ENCODE assay signal across 9 mouse cellular contexts in genomic region chr3:83769036-83769410, GRCm38 (mm10). TPM values are rescaled to one million over a fixed set of nuclear protein-coding genes. Genes with fewer than 3 reads are reported as not detected.
A peak's percentile ranks its signal among the peaks of the same experiment; 100 is the strongest.
DNase-seq lines count a peak whose midpoint lies in the region; ATAC-seq and TF ChIP-seq lines count a peak whose summit lies in the region.
"Had no signal": no experiment of that assay in that cellular context is flagged by ENCODE, and none has a peak within 500 bp of the region (broad histone marks: within the 10 kb centered on the region; RNA-seq: fewer than 3 reads in every experiment).

No protein-coding gene starts in this region.

- H3K27ac ChIP-seq in lung, embryonic 14.5 days (ENCODE audit: low read depth) = no peak overlapping the region
- H3K27ac ChIP-seq in forebrain, embryonic 15.5 days (replicated peaks) = no peak overlapping the region
- H3K27ac ChIP-seq in limb, embryonic 14.5 days (replicated peaks; ENCODE audit: low read depth, low read length) = no peak overlapping the region
- H3K27ac ChIP-seq in stomach, postnatal 0 days (replicated peaks) = no peak overlapping the region

- peaks cover 5% of the 10 kb centered on the region for H3K4me1 ChIP-seq in lung, embryonic 14.5 days (ENCODE audit: insufficient read depth)
- H3K4me1 ChIP-seq in forebrain, embryonic 15.5 days = peaks cover 29% of the 10 kb centered on the region
- H3K4me1 ChIP-seq in limb, embryonic 14.5 days (ENCODE audit: control insufficient read depth, insufficient read depth, low read length) = peaks cover 31% of the 10 kb centered on the region
- peaks cover 9% of the 10 kb centered on the region for H3K4me1 ChIP-seq in stomach, postnatal 0 days (replicated peaks; ENCODE audit: control insufficient read depth, insufficient read depth)

- WGBS in lung, embryonic 14.5 days = 24% methylated on average over 10 of the region's 10 CpGs
- 7% methylated on average over 10 of the region's 10 CpGs for WGBS in forebrain, embryonic 15.5 days
- 26% methylated on average over 10 of the region's 10 CpGs for WGBS in limb, embryonic 14.5 days
- 35% methylated on average over 10 of the region's 10 CpGs for WGBS in stomach, postnatal 0 days

- H3K9ac ChIP-seq in lung, embryonic 14.5 days = no peak overlapping the region
- H3K9ac ChIP-seq in forebrain, embryonic 15.5 days (replicated peaks) = no peak overlapping the region
- H3K9ac ChIP-seq in limb, embryonic 14.5 days (ENCODE audit: low read depth, low read length, severe bottlenecking) = peak overlapping the region; percentile 86
- no peak overlapping the region for H3K9ac ChIP-seq in stomach, postnatal 0 days (ENCODE audit: low read length)

- TF ChIP-seq EP300 in stomach, postnatal 0 days (optimal IDR thresholded peaks at IDR 0.05) = no peak

- peaks cover 19% of the 10 kb centered on the region for H3K27me3 ChIP-seq in lung, embryonic 14.5 days (ENCODE audit: insufficient read depth, low read length)
- no peaks in the 10 kb centered on the region for H3K27me3 ChIP-seq in forebrain, embryonic 15.5 days
- H3K27me3 ChIP-seq in limb, embryonic 14.5 days (ENCODE audit: control insufficient read depth, insufficient read depth, low read length) = no peaks in the 10 kb centered on the region
- no peaks in the 10 kb centered on the region for H3K27me3 ChIP-seq in stomach, postnatal 0 days (ENCODE audit: control insufficient read depth, insufficient read depth, low read length)

- H3K36me3 ChIP-seq in lung, embryonic 14.5 days (ENCODE audit: insufficient read depth) = peaks cover 2% of the 10 kb centered on the region; the same call in 1 of the 2 replicates
- H3K36me3 ChIP-seq in forebrain, embryonic 15.5 days = no peaks in the 10 kb centered on the region
- peaks cover 37% of the 10 kb centered on the region for H3K36me3 ChIP-seq in limb, embryonic 14.5 days (ENCODE audit: control insufficient read depth, insufficient read depth, low read length)
- peaks cover 7% of the 10 kb centered on the region; the same call in 1 of the 2 replicates for H3K36me3 ChIP-seq in stomach, postnatal 0 days (ENCODE audit: control insufficient read depth, insufficient read depth, low read length)

- TF ChIP-seq CTCF in lung, embryonic 14.5 days (IDR thresholded peaks at IDR 0.05; ENCODE audit: low read depth) = peak; percentile 30; the same call in 1 of the 2 replicates
- peak; percentile 47 for TF ChIP-seq CTCF in stomach, postnatal 0 days (IDR thresholded peaks at IDR 0.05; ENCODE audit: low read depth)

- no peaks in the 10 kb centered on the region for H3K9me3 ChIP-seq in lung, embryonic 14.5 days (ENCODE audit: low read depth, low read length)
- H3K9me3 ChIP-seq in forebrain, embryonic 15.5 days = no peaks in the 10 kb centered on the region
- H3K9me3 ChIP-seq in limb, embryonic 14.5 days (ENCODE audit: control insufficient read depth, low read length) = no peaks in the 10 kb centered on the region
- no peaks in the 10 kb centered on the region for H3K9me3 ChIP-seq in stomach, postnatal 0 days (ENCODE audit: control insufficient read depth, low read length)
- H3K9me3 ChIP-seq: megakaryocyte, embryonic 14.5 days had no signal

- H3K4me2 ChIP-seq in lung, embryonic 14.5 days = peak overlapping the region; percentile 95
- H3K4me2 ChIP-seq in forebrain, embryonic 15.5 days (replicated peaks) = peak overlapping the region; percentile 36
- H3K4me2 ChIP-seq in limb, embryonic 14.5 days (replicated peaks; ENCODE audit: low read depth, low read length, severe bottlenecking) = peak overlapping the region; percentile 91
- 0 out of 2 replicates have a peak overlapping the region, but pooled peaks have one; percentile 41 for H3K4me2 ChIP-seq in stomach, postnatal 0 days (replicated peaks; ENCODE audit: low read depth)

- TF ChIP-seq POLR2A in limb, embryonic 14.5 days (IDR thresholded peaks at IDR 0.05; ENCODE audit: borderline replicate concordance, extremely low read depth, insufficient read depth, insufficient read length) = no peak

- peak; percentile 33 for DNase-seq in lung, embryonic 14.5 days
- DNase-seq in lung, postnatal 10 days = no peak
- DNase-seq in limb, embryonic 14.5 days (ENCODE audit: low spot score) = no peak
- no peak for DNase-seq in stomach, postnatal 0 days (ENCODE audit: low spot score)
- no peak for DNase-seq in left cerebral cortex, adult 9 months (ENCODE audit: low spot score in 2 of 2)
- no peak for DNase-seq in B cell, adult 2 months

- peak overlapping the region; percentile 52; the same call in 1 of the 2 replicates for H3K4me3 ChIP-seq in lung, embryonic 14.5 days (ENCODE audit: low read depth, low read length)
- H3K4me3 ChIP-seq in forebrain, embryonic 15.5 days = peak overlapping the region; percentile 14; the same call in 1 of the 2 replicates
- peak overlapping the region; percentile 64 for H3K4me3 ChIP-seq in limb, embryonic 14.5 days (replicated peaks; ENCODE audit: low read length)
- H3K4me3 ChIP-seq in stomach, postnatal 0 days (ENCODE audit: low read depth, low read length) = peak overlapping the region; percentile 10; the same call in 1 of the 2 replicates
- H3K4me3 ChIP-seq: megakaryocyte, embryonic 14.5 days had no signal

- ATAC-seq in lung, embryonic 14.5 days (ENCODE audit: insufficient read depth) = no peak
- ATAC-seq in forebrain, embryonic 15.5 days (replicated peaks) = no peak
- ATAC-seq in limb, embryonic 14.5 days (ENCODE audit: low FRiP score, low read depth) = no peak
- ATAC-seq in stomach, postnatal 0 days (ENCODE audit: low FRiP score, low TSS enrichment) = no peak
- ATAC-seq in monocyte, adult 5-6 weeks (replicated peaks; ENCODE audit: insufficient number of reproducible peaks, low FRiP score, low TSS enrichment, poor library complexity, severe bottlenecking) = no peak

RNA-seq across cellular contexts. Expression of gene Sfrp2, which starts 2.9 kb away (rescaled TPM):
- polyA plus RNA-seq in lung, embryonic 14.5 days (2014; fragmentation: Nextera tagmentation; extraction: Ambion mirVana) = 87.3 and 92.3 TPM in 2 replicates
- polyA plus RNA-seq in forebrain, embryonic 15.5 days (2015; fragmentation: Nextera tagmentation; extraction: Ambion mirVana) = 39.4 and 40.1 TPM in 2 replicates
- 446 and 655 TPM in 2 replicates for polyA plus RNA-seq in limb, embryonic 14.5 days (2012; rRNA removed)
- polyA plus RNA-seq in limb, embryonic 14.5 days (2014; fragmentation: Nextera tagmentation; extraction: Ambion mirVana) = 328 and 398 TPM in 2 replicates
- polyA plus RNA-seq in stomach, postnatal 0 days (2015; fragmentation: Nextera tagmentation; extraction: Ambion mirVana) = 118 and 122 TPM in 2 replicates
- total RNA-seq in monocyte, adult 5-6 weeks (2017) = not detected in 3 replicates

Comparison
In these comparisons a context has a peak if more than half of its experiments do, and no peak if none do; other contexts are left out.
1. H3K4me2 ChIP-seq: peak in every context shown above with its lines; median percentile 95 in lung, embryonic 14.5 days; 91 in limb, embryonic 14.5 days; 41 in stomach, postnatal 0 days; 36 in forebrain, embryonic 15.5 days.
2. H3K4me3 ChIP-seq: peak in every context shown above with its lines; median percentile 64 in limb, embryonic 14.5 days; 52 in lung, embryonic 14.5 days; 14 in forebrain, embryonic 15.5 days; 10 in stomach, postnatal 0 days.